Mouse (Mus musculus) intestine, embryonic 16.5 days (tissue): ENCODE results near the gene Thap3. TPM values are rescaled to one million over a fixed set of nuclear protein-coding genes. Genes with fewer than 3 reads are reported as not detected.

Experiments used
- ATAC-seq: fragments of 200-750 bp; cut with Nextera tagmentation; 2 replicates; pipeline ENCODE4 v1.8.0; 2017; ENCODE audit warnings: moderate TSS enrichment, moderate library complexity
- H3K27ac ChIP-seq: fragments of 300-500 bp; sonication (generic); 2 replicates; pipeline ENCODE4 v1.5.1; 2014; ENCODE audit warnings: mild to moderate bottlenecking, low read length
- H3K27me3 ChIP-seq: fragments of 300-500 bp; sonication (generic); replicated peaks from 2 replicates; pipeline ENCODE4 v1.6.1; 2014; ENCODE audit warnings: low read length, control low read depth, mixed read lengths; ENCODE audit not compliant: control insufficient read depth, insufficient read depth
- H3K36me3 ChIP-seq: fragments of 300-500 bp; sonication (generic); 2 replicates; pipeline ENCODE4 v1.6.1; 2014; ENCODE audit warnings: low read length, control low read depth; ENCODE audit not compliant: control insufficient read depth, insufficient read depth
- H3K4me1 ChIP-seq: fragments of 300-500 bp; sonication (generic); 2 replicates; pipeline ENCODE4 v1.6.1; 2014; ENCODE audit warnings: low read length, control low read depth, mixed read lengths; ENCODE audit not compliant: control insufficient read depth, insufficient read depth
- H3K4me2 ChIP-seq: fragments of 300-500 bp; sonication (generic); 2 replicates; pipeline ENCODE4 v1.6.1; 2014; ENCODE audit warnings: low read depth, low read length, control low read depth
- H3K4me3 ChIP-seq: fragments of 300-500 bp; sonication (generic); 2 replicates; pipeline ENCODE4 v1.5.1; 2014; ENCODE audit warnings: mild to moderate bottlenecking, low read length
- H3K9ac ChIP-seq: fragments of 300-500 bp; sonication (generic); 2 replicates; pipeline ENCODE4 v1.6.1; 2014; ENCODE audit warnings: low read depth, low read length
- H3K9me3 ChIP-seq: fragments of 300-500 bp; sonication (generic); 2 replicates; pipeline ENCODE4 v1.6.1; 2016; ENCODE audit warnings: low read length, control low read depth; ENCODE audit not compliant: control insufficient read depth
- WGBS: fragments of 180-500 bp; shearing (Covaris S2); extraction: QIAGEN DNeasy Blood & Tissue Kit; methylation state at CpG from one replicate; pipeline ENCODE4 v1.1.7; 2014; 5-methylcytosine and 5-hydroxymethylcytosine counted together
- polyA plus RNA-seq: library from polyadenylated mRNA; unstranded; fragments of >200 nt; fragmentation: Nextera tagmentation; extraction: Ambion mirVana; gene quantifications from 2 replicates; pipeline ENCODE4 v1.2.1, GENCODE M21; 2015

The Thap3 gene
- polyA plus RNA-seq, 1 experiment from 2014 or later: 29.0 TPM

DNA sequence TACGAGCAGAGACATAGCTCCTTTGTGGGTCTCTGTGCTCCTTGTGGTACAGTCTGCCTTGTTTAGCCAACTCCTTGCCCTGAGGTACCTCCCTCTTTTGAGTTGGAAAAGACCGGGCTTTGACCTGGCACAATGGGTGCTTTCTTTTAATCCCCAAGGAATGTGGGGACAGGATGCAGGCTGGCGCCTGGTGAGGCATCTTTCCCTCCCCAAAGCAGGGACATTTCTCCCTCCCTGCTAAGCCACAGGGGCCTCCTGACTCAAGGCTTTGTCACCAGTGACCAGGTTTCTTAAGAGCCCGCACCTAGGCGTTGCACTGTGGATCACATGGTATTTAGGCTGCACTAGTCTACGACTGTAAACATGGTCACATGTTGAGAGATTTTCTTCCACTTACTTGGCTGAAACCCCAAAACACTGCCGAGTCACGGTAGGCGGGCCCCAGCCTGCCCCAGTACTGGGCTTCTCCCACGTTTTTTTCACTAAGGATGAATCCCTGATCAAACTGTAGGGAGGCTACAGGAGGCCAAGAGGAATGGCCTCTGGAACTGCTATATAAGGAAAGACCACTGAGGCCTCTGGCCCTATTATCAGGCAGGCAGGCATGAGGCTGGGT lies 21.4 kb upstream of the Thap3 start:
- Histone ChIP-seq H3K27me3 (no peaks in the 10 kb centered on the region), H3K9me3 (no peaks in the 10 kb centered on the region), H3K9ac (peak overlapping the region; percentile 76), H3K4me3 (peak overlapping the region; percentile 90), H3K4me2 (peak overlapping the region; percentile 99), H3K36me3 (peaks cover 4% of the 10 kb centered on the region; the same call in 1 of the 2 replicates), H3K4me1 (peaks cover 46% of the 10 kb centered on the region), H3K27ac (peak overlapping the region; percentile 88; the same call in 1 of the 2 replicates)
- ATAC-seq: peak; percentile 15
- 2% methylated on average over 10 of the region's 10 CpGs for WGBS

DNA sequence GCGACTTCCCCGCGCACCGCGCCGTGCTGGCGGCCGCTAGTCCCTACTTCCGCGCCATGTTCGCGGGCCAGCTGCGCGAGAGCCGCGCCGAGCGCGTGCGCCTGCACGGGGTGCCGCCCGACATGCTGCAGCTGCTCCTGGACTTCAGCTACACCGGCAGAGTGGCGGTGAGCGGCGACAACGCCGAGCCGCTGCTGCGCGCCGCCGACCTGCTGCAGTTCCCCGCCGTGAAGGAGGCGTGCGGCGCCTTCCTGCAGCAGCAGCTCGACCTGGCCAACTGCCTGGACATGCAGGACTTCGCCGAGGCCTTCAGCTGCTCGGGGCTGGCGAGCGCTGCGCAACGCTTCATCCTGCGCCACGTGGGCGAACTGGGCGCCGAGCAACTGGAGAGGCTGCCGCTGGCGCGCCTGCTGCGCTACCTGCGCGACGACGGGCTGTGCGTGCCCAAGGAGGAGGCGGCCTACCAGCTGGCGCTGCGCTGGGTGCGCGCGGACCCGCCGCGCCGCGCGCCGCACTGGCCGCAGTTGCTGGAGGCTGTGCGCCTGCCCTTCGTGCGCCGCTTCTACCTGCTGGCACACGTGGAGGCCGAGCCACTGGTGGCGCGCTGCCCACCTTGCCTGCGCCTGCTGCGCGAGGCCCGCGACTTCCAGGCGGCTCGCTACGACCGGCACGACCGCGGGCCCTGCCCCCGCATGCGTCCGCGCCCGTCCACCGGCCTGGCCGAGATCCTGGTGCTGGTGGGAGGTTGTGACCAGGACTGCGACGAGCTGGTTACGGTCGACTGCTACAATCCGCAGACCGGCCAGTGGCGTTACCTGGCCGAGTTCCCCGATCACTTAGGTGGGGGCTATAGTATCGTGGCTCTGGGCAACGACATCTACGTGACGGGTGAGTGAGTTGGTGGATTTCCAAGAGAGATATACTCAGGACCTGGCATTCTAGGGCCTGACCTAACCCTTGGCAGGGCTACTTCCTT lies 20.6 kb upstream of the Thap3 start:
- Histone ChIP-seq H3K4me1 (peaks cover 46% of the 10 kb centered on the region), H3K9ac (peak overlapping the region; percentile 76), H3K4me3 (peak overlapping the region; percentile 90), H3K9me3 (no peaks in the 10 kb centered on the region), H3K36me3 (no peaks in the 10 kb centered on the region), H3K27ac (peak overlapping the region; percentile 88), H3K27me3 (no peaks in the 10 kb centered on the region), H3K4me2 (peak overlapping the region; percentile 99)
- WGBS: under 1% methylated on average over 108 of the region's 115 CpGs
- peak; percentile 78 for ATAC-seq

DNA sequence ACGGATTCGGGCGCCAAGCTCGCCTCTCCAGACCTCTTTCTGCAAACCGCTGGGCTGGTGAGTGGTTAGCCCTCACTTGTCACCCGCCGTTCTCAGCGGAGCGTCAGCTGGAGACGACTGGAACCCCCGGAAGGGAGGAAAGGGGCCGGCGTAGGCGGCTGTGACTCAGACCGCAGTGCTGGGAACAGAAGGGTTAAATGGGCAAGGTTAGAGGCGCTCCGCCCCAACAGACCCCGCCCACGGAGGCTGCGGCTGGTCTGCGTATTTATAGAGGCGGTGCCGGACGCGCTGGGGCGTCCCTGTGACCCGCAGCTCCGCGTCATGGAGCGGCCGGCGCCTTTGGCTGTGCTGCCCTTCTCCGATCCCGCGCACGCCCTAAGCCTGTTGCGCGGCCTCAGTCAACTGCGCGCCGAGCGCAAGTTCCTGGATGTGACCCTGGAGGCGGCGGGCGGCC lies 19.9 kb upstream of the Thap3 start, which contains the start of gene Klhl21:
Gene Klhl21 (plus strand): TSS at position 182 of the 454 bp plus-strand sequence.
- H3K4me1 ChIP-seq: peaks cover 46% of the 10 kb centered on the region
- H3K36me3 ChIP-seq: no peaks in the 10 kb centered on the region
- peak within 1 kb of the TSS; percentile 88 for H3K27ac ChIP-seq
- under 1% methylated on average over 45 of the region's 45 CpGs for WGBS
- peak; percentile 90 for ATAC-seq
- no peaks in the 10 kb centered on the region for H3K27me3 ChIP-seq
- H3K9me3 ChIP-seq: no peaks in the 10 kb centered on the region
- H3K9ac ChIP-seq: peak within 1 kb of the TSS; percentile 76
- peak within 1 kb of the TSS; percentile 99 for H3K4me2 ChIP-seq
- peak within 1 kb of the TSS; percentile 90 for H3K4me3 ChIP-seq

DNA sequence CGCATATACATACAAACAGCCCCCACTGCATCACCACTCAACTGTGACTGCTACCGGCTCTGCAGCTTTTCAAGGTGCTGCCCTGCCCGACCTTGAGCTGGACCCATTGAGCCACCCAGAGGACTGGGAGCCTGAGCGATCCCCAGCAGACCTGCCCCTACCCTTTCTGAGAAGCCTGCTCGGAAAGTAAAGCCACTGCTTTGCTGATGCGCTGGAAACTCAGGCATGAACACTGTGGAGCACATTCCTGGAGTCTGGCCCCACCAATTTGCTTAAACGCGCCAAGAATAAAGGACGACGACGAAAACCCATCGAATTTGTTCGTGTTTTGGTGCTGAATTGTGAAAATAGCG lies 19.3 kb upstream of the Thap3 start:
- Histone ChIP-seq H3K27ac (peak overlapping the region; percentile 88), H3K4me2 (peak overlapping the region; percentile 99), H3K27me3 (no peaks in the 10 kb centered on the region), H3K9ac (peak overlapping the region; percentile 76), H3K4me3 (peak overlapping the region; percentile 90), H3K4me1 (peaks cover 46% of the 10 kb centered on the region), H3K9me3 (no peaks in the 10 kb centered on the region), H3K36me3 (no peaks in the 10 kb centered on the region)
- WGBS: under 1% methylated on average over 14 of the region's 14 CpGs
- peak; percentile 2; the same call in 1 of the 2 replicates for ATAC-seq

DNA sequence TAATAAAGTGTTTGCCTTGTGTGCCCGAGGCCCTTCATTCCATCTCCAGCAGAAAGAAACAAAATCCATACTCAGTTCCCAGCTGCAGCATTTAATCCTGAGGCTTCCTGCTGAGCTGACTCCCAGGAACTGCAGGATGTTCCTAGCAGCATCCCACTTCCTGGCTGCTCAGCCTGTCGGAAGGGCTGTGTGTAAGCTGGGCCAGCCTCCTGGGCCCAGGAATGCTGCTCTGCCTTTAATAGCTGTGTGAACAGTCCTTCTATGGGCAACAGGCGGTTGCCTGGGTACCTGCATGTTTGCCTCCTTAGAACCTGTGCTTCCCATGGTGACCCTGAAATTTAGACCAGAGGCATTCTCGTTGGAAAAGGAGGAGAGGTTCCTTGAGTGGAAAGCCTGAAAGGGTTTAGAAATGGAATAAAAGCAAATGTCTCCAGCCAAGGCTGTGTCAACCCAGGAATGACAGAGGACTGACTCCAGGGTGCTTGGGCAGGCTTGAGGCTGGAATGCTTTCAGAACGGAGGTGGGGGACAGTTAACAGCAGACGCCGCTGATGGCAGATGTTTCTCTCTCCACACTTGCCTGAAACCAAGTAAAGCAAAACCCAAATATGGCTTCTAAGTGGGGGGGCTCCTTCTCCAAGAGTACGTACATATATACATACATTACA lies 18.8 kb upstream of the Thap3 start:
- peak overlapping the region; percentile 76 for H3K9ac ChIP-seq
- peak overlapping the region; percentile 88 for H3K27ac ChIP-seq
- peak overlapping the region; percentile 99 for H3K4me2 ChIP-seq
- 13% methylated on average over 8 of the region's 8 CpGs for WGBS
- H3K36me3 ChIP-seq: no peaks in the 10 kb centered on the region
- ATAC-seq: no peak
- H3K9me3 ChIP-seq: no peaks in the 10 kb centered on the region
- no peaks in the 10 kb centered on the region for H3K27me3 ChIP-seq
- peak overlapping the region; percentile 90 for H3K4me3 ChIP-seq
- peaks cover 43% of the 10 kb centered on the region for H3K4me1 ChIP-seq

DNA sequence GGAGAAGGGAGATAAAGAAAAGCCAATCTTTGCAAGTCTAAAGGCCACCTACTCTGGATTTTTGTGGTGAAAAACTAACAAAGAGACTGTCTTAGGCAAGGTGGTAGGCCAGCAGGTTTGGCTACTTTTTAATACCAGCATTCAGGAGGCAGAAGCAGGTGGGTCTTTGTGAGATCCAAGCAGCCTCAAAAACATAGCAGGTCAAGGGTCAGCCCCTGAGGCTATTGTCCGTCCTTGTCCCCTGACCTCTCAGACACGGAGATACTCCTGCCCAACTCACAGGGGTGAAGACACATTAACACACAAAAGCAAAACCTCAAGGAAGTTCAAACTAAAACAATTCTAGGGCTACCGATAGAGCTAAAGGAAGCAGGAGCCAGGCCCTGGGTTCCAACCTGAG lies 18.0 kb upstream of the Thap3 start:
- no peak overlapping the region for H3K4me3 ChIP-seq
- no peak for ATAC-seq
- peaks cover 41% of the 10 kb centered on the region for H3K4me1 ChIP-seq
- WGBS: 45% methylated on average over 3 of the region's 3 CpGs
- H3K4me2 ChIP-seq: no peak overlapping the region
- no peaks in the 10 kb centered on the region for H3K9me3 ChIP-seq
- no peaks in the 10 kb centered on the region for H3K36me3 ChIP-seq
- H3K9ac ChIP-seq: no peak overlapping the region
- H3K27ac ChIP-seq: peak overlapping the region; percentile 88; the same call in 1 of the 2 replicates
- no peaks in the 10 kb centered on the region for H3K27me3 ChIP-seq

DNA sequence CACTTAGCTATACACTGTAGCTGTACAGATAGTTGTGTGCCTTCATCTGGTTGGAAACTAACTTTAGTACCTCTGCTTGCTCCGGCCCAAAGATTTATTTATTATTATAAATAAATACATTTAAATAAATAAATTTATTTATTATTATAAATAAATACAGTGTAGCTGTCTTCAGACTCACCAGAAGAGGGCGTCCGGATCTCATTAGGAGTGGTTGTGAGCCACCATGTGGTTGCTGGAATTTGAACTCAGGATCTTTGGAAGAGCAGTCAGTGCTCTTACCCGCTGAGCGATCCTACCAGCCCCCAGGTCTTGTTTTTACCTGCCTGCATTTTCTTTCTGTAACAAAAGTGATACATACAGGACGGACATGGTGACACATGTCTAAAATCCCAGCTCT lies 17.3 kb upstream of the Thap3 start:
- Histone ChIP-seq H3K36me3 (no peaks in the 10 kb centered on the region), H3K9ac (no peak overlapping the region), H3K27me3 (no peaks in the 10 kb centered on the region), H3K4me1 (peaks cover 34% of the 10 kb centered on the region), H3K4me3 (no peak overlapping the region), H3K27ac (no peak overlapping the region), H3K4me2 (no peak overlapping the region), H3K9me3 (no peaks in the 10 kb centered on the region)
- 78% methylated on average over 6 of the region's 6 CpGs for WGBS
- ATAC-seq: no peak

DNA sequence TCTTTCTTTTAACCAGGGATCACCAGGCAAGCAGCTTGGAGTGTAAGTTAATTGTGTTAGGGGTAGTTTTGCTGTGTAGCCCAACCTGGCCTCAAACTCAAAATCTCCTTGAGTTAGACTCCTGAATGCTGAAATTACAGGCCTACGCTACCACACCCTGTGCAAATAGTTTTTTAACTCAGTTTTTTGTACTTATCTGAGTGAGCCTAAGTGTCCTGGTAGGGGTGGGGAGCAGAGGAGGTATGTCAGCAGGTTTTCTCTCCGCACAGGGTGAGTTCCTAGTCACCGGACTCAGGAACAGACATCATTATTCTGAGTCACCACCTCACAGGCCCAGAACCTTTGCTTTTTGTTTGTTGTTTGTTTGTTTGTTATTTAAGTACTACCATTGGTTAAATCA lies 13.3 kb upstream of the Thap3 start:
- Histone ChIP-seq H3K4me2 (no peak overlapping the region), H3K9ac (no peak overlapping the region), H3K27me3 (no peaks in the 10 kb centered on the region), H3K4me1 (peaks cover 16% of the 10 kb centered on the region), H3K36me3 (no peaks in the 10 kb centered on the region), H3K27ac (no peak overlapping the region), H3K9me3 (no peaks in the 10 kb centered on the region), H3K4me3 (no peak overlapping the region)
- ATAC-seq: no peak
- 84% methylated on average over 3 of the region's 3 CpGs for WGBS

DNA sequence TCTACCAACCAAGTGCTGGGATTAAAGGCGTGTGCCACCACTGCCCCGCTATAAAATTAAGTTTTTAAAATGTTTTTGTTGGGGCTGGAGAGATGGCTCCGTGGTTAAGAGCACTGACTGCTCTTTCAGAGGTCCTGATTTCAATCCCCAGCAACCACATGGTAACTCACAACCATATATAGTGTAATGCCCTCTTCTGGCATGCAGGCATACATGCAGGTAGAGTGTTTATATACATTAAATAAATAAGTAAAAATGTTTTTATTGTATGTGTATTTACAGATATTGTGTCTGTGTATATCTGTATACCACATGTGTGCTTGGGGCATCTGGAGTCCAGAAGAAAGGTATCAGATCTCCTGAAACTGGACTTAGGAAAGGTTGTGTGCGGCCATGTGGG lies 12.5 kb upstream of the Thap3 start:
- Histone ChIP-seq H3K4me2 (no peak overlapping the region), H3K9me3 (no peaks in the 10 kb centered on the region), H3K4me3 (no peak overlapping the region), H3K4me1 (peaks cover 10% of the 10 kb centered on the region), H3K36me3 (no peaks in the 10 kb centered on the region), H3K9ac (no peak overlapping the region), H3K27me3 (no peaks in the 10 kb centered on the region), H3K27ac (no peak overlapping the region)
- ATAC-seq: no peak
- 71% methylated on average over 4 of the region's 4 CpGs for WGBS
